Mouse (Mus musculus) kidney, postnatal 25 days (tissue): ENCODE data around the gene Rrp8.
"Not testable (repeated sequence)": the region's sequence is repeated elsewhere in the genome, so short reads cannot be mapped to it uniquely, and the experiment has no call there.

Experiments
- DNase-seq, 2 experiments: peaks; one replicate each; pipeline ENCODE4 v3.0.0; 2021; ENCODE audit warnings: mixed read lengths in 2 of 2

Rrp8 gene

DNA sequence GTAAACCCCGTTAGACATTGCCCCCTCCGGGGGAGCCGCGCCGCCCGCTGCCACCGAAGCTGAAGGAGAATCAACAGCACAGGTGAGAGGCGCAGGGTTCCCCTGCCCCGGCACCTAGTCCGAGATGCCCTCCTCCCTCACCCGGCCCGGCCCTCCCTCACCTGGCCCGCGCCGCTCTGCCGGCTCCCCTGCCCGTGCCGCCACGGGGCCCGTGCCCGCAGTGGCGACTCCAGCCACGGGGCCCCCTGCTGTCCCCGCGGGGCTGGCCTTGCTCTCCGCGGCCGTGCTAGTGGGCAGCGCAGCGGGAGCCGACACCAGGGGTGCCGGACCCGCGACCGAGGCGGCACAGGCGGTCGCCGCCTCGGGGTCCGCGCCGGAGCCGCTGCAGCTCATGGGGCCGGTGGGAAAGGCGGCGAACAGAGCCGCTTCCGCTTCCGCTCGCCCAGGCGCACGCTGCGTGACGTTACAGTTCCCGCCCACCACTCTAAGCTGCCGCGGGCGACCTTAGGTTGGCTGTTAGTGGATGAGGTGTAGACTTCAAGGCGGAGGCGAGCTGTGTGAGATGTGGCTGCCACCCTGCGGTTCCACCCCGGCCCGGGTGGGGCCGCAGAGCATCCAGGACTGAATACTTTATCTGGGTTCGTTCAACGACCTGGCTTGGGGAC lies 6.9 kb upstream of the Rrp8 start, which contains the start of gene Taf10:
Taf10 (minus strand) TSS at position 436 of the 665 bp plus-strand sequence.
- peak; percentile 88 to 94 for DNase-seq

GRCm38 (mm10) chr7:105743246-105743925 lies 6.2 kb upstream of the Rrp8 start:
- not testable (repeated sequence) for DNase-seq

DNA sequence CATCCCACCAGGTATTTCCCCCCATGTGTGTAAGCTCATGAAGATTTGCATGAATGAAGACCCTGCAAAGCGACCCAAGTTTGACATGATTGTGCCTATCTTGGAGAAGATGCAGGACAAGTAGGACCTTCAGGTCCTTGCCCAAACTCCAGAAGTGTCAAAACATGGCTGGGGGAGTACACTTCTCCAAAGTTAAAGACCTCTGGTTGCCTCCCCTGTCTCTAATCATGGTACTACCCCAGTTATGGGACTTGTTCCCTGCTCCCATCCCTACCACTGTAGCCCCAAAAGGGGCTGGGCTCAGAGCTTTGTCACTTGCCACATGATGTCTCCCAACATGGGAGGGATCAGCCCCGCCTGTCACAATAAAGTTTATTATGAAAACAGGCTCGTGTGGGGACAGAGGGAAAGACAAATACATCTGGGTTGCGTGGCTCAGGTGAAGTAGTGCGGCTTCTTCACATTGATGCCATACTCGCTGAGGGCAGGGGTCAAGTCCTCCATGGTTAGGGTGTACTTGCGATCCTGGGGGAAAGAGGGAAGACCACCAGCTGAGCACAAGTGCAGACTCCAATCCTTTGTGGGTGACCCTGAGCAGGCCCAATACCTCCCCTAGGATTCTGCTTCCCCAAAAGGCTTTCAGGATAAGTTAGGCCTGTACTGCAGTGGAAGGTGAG lies 5.5 kb upstream of the Rrp8 start:
- not testable (repeated sequence) for DNase-seq

DNA sequence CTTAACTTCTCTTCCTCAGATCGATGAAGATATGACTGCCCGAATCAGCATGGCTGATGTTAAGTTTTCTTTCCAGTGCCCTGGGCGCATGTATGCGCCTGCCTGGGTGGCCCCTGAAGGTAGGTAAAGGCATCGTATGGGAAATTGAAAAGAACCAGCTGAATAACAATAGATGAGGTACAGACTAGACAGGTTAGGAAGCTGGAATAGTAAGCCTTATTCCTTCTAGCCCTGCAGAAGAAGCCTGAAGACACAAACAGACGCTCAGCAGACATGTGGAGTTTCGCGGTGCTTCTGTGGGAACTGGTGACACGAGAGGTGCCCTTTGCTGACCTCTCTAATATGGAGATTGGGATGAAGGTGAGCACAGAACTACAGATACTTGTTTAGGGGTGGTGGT lies 4.8 kb upstream of the Rrp8 start:
- no peak for DNase-seq

GRCm38 (mm10) chr7:105740851-105741250 lies 3.7 kb upstream of the Rrp8 start:
- DNase-seq, result no peak

DNA sequence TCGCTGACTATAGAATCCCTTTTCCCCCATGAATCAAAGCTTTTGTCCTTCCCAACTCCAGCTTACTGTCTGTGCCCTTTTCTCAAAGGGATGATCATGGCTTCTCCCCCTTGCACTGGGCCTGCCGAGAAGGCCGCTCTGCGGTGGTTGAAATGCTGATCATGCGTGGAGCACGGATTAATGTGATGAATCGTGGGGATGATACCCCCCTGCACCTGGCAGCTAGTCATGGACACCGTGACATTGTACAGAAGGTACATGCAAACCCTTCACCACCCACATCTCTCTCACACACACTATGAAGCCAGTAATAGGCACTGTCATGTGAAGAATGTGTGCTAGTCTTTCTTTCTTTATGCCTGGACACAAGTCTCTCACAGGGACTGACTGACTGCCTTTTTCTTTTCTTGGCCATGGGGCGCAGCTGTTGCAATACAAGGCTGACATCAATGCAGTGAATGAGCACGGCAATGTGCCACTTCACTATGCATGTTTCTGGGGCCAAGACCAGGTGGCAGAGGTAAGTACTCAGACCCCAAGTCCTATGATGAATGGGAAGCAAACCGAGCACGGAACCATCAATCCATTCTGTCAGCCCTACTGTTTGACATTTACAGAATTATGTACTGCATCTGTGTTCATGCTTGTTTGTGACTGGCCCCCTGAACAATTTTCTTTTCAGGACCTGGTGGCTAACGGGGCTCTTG lies 3.1 kb upstream of the Rrp8 start:
- DNase-seq, result peak in 1 of 2 experiments; percentile 23

- peak; percentile 75 to 88 for DNase-seq
Observed at GRCm38 (mm10) chr7:105738948-105739347, 1.8 kb upstream of the Rrp8 start.

DNA sequence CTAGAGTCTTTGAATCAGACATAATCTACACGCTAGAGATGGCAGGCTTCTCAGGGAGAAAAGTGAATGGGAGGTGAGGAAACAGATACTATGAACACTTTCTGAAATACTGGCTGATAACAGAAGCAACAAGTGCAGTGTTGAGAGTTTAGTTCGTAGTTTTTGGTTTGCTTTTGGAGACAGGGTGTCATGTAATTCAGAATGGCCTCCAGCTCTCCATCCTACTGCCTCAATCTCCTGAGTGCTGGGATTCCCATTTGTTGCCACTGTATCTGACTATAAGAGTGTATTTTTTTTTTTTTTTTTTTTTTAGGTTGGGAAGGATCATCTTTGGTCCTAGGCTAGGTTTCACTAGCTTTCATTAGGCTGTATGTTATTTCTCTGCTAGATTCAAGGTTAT lies 1.1 kb upstream of the Rrp8 start:
- no peak for DNase-seq

DNA sequence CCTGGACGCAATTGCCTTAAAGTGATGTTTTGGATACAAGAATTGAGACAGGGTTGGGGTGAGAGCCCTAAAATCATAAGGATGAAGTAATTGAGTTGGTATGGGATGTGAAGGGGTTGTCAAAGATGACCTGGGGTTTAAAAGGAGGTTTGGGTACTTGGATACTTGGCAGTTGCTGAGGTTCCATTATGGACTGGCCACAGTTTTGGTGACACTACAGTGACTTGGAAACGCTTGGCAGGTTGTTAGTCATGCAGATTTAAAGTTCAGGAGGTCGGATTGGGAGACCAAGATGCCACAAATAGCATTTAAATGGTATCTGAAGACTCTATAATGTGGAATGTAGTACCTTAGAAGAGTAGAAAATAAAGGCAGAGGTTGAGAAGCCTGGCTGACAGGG lies 463 bp upstream of the Rrp8 start:
- no peak for DNase-seq

DNA sequence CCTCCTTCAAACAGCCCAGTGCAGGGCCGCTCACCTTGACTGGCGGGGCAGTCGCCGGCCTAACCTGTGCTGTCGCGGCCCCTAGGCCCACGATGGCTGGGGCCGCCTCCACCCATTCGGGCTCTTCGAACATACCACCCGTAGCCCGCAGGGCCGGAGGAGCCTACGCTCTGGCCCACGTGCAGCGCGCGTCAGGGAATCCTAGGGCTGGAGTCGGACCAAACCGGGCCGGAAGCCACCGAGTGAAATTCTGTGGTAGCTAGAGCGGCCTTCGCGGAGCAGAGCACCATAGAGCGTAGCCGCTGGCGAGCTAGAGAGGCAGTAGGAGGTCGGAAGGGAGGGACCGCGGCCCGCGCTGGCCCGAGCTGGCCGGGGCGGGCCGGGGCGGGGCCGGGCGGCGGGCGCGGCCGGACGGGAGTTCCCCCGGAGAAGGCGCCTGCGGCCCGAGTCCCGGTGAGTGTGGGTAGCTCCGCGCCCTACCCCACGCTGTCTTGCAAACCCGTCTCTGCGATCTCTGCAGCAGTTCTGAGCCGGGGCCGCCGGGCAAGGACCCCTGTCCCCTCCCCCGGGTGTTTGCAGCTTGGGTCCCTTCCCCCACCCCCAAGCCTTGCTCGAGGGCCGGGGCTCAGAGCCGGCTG lies 802 bp downstream of the Rrp8 start, which contains the start of gene Ilk:
Ilk (plus strand) TSS at position 329 of the 638 bp plus-strand sequence.
- DNase-seq, result peak; percentile 94 to 97

DNA sequence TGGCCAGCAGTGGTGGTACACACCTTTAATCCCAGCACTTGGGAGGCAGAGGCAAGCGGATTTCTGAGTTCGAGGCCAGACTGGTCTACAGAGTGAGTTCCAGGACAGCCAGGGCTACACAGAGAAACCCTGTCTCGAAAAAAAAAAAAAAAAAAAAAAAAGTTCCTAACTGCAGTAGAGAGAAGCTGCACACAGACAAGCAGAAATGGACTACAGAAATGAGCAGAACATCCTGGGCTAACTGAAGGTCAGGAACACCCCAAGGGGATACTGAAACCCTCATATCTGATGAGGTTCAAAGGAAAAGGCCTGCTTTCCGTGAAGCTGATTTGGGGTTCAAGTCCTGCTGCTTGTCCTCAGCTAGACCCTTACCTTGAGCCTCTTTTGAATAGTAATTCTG lies 1.7 kb downstream of the Rrp8 start:
- DNase-seq, result not testable (repeated sequence)

DNA sequence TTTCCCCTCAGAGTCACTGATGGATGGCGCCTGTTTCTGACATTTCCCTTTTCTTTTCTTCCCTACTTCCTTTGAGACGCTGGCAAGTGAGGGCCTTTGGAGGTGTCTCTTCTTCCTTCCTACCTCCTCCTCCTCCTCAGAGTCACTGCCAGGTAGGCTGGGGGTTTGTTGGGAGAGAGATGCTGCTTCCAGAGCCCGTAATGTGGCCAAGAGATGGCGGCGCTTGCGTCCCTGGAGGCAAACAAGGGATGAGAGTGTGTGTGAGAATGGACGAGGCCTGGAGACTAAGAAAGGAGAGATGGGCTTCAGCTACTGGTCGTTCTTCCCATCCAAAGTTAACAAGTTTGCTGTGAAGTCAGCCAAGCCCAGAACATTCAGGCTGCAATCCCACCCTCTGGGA lies 2.4 kb downstream of the Rrp8 start:
- no peak for DNase-seq

- DNase-seq, result no peak
Observed at GRCm38 (mm10) chr7:105733836-105734235, 3.3 kb downstream of the Rrp8 start.

- DNase-seq, result no peak
Observed at GRCm38 (mm10) chr7:105728701-105729428, 8.3 kb downstream of the Rrp8 start.

GRCm38 (mm10) chr7:105726980-105727325 lies 10.2 kb downstream of the Rrp8 start:
- DNase-seq, result no peak

DNA sequence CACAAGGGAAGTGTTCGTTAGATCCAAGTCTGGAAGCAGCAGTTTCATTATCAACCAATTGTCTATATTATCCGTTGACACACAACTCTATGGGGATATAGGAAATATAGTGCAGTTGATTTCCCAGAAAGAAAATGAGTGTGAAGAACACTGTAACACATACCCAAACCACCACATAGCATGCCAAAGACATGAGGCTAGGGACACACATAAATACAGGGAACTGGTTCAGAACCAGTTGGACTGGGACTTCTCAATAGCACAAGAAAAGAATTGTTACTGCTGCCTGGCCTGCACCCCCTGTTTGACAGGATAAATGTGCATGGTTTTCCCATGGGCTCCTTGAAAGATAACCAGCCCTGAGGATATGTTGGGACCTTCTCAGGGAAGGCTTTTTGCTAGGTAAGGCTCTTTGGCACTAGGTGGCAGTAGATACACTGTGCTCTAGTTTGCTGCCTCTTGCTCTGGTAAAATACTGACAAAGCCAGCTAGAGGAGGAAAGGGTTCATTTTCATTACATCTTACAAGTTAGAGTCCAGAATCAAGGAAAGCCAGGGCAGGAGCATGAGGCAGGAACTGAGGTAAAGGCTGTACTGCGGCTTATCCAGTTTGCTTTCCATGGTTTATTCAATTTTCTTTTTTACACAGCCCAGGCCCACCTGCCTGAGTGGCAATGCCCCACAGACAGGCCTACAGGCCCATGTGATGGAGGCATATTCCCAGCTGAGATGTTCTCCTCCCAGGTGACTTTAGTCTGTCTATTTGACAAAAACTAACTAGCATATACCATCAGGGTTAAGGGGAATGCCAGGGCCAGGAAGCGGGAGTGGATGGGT lies 10.8 kb downstream of the Rrp8 start:
- peak in 1 of 2 experiments; percentile 62 for DNase-seq

DNA sequence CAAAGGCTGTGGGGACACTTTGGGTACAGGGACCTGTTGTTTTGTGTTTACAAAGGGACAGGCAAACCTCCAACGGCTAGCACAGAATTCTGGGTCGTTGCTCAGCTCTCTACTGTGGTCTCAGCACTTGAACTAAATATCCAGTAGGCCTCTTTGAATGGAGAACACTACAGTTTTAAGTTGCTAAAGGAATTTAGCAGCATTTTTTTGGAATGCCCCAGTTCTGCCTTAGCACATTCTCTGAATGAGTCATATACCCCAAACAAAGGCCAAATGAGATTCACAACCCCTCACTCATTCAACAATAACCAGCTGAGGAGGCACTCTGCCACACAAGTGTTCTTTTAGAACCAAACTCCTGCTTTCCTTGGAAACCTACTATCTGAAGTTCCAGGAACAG lies 15.3 kb downstream of the Rrp8 start:
- no peak for DNase-seq

- no peak for DNase-seq
Observed at GRCm38 (mm10) chr7:105715366-105715765, 21.8 kb downstream of the Rrp8 start.

GRCm38 (mm10) chr7:105708733-105709132 lies 28.5 kb downstream of the Rrp8 start:
- DNase-seq, result no peak

DNA sequence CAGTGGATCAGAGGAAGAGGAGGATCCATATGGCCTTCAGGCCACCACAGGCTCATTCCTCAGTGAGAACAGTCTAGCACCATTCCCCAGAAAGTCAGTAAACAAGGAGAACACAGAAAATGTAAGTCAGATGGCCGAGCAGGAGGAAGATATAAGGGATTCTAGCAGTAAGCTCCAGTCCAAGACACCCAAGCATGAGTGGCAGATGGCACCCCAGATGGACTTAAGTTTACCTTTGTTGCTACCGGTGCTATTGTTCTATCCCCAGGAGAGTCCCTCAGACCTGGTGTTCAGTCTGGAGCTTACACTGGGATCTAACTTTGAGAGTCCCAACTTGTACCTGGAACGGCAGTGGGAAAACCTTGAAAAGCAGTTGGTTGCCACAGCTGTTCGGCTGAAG lies 33.4 kb downstream of the Rrp8 start:
- no peak for DNase-seq

DNA sequence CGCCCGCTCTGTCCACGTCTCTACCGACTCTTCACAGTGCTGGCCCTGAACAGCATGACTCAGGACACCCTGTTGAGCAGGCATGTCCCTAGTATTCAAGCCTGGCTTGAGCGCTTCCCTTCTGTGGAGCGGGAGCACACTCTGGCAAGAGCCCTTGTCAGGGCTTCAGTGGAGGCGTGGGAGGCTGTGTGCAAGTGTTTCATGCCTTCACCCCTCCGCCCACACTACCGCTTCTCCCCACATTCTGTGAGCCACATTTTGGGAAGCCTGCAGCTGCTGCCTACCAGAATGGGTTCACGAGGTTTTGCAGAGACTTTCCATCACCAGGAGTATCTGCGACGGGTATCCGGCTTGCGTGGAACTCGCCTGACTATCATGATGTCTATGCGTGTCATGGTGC lies 34.0 kb downstream of the Rrp8 start:
- DNase-seq, result no peak
